Mouse (Mus musculus) limb, embryonic 13.5 days (tissue): ENCODE results near the gene Ppp3ca. TPM values are rescaled to one million over a fixed set of nuclear protein-coding genes. Genes with fewer than 3 reads are reported as not detected.

Experiments
- ATAC-seq: fragments of 200-750 bp; cut with Nextera tagmentation; 2 replicates; pipeline ENCODE4 v1.8.0; 2017; ENCODE audit warnings: low read depth, moderate number of reproducible peaks, moderate TSS enrichment; ENCODE audit not compliant: low FRiP score
- H3K27ac ChIP-seq: fragments of 300-500 bp; sonication (generic); 2 replicates; pipeline ENCODE4 v1.5.1; 2015; ENCODE audit warnings: inconsistent platforms, mild to moderate bottlenecking, moderate library complexity
- H3K27me3 ChIP-seq: fragments of 300-500 bp; sonication (generic); 2 replicates; pipeline ENCODE4 v1.6.1; 2015; ENCODE audit warnings: mild to moderate bottlenecking, inconsistent platforms
- H3K36me3 ChIP-seq: fragments of 300-500 bp; sonication (generic); 2 replicates; pipeline ENCODE4 v1.6.1; 2015; ENCODE audit warnings: inconsistent platforms, mild to moderate bottlenecking, moderate library complexity
- H3K4me1 ChIP-seq: fragments of 300-500 bp; sonication (generic); 2 replicates; pipeline ENCODE4 v1.6.1; 2015; ENCODE audit warnings: inconsistent platforms
- H3K4me2 ChIP-seq: fragments of 300-500 bp; sonication (generic); replicated peaks from 2 replicates; pipeline ENCODE4 v1.6.1; 2015; ENCODE audit warnings: inconsistent platforms, mild to moderate bottlenecking, moderate library complexity
- H3K4me3 ChIP-seq: fragments of 300-500 bp; sonication (generic); 2 replicates; pipeline ENCODE4 v1.5.1; 2015; ENCODE audit warnings: moderate library complexity, mild to moderate bottlenecking, inconsistent platforms
- H3K9ac ChIP-seq: fragments of 300-500 bp; sonication (generic); 2 replicates; pipeline ENCODE4 v1.6.1; 2015; ENCODE audit warnings: mild to moderate bottlenecking, inconsistent platforms
- H3K9me3 ChIP-seq: fragments of 300-500 bp; sonication (generic); 2 replicates; pipeline ENCODE4 v1.6.1; 2016; ENCODE audit warnings: inconsistent platforms
- WGBS: fragments of 180-500 bp; shearing (Covaris S2); methylation state at CpG from one replicate; pipeline ENCODE4 v1.1.7; 2015; 5-methylcytosine and 5-hydroxymethylcytosine counted together
- polyA plus RNA-seq: library from polyadenylated mRNA; unstranded; fragments of >200 nt; fragmentation: Nextera tagmentation; extraction: Ambion mirVana; gene quantifications from 2 replicates; pipeline ENCODE4 v1.2.1, GENCODE M21; 2015

The Ppp3ca gene
- polyA plus RNA-seq, 1 experiment from 2014 or later = 67.4 TPM

DNA sequence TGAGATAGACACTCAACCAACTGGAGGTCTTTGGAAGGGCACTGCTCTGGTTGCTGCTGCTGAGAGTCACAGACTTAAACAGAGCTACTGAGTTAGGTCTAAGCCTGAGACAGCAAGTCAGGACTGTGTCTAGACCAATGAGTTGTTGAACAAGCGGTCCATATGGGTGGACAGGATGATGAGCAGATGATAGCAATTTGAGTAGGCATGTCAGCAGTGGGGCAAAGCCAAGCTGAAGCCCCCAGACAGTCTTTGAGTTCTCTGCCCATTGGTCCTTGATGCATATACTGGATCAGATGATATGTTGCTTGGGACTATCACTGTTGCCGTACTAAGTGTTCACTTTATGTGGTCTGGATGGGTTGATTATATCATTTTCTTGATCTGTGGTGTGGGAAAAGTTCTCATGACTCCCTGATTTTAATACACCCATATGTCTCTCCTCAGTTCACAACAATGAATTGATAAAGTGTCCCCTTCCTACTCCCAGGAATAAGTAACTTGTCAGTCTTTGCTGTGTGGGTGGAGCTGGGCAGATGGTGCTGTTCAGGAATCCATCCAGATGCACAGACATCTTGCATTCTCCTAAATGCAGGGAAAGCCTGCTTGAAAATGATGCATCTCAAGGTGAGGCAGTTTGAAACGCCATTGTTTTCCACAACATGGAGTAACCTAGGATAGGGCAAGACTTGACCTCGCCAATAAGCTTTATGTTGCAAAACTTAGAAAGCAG, 44.5 kb downstream of the Ppp3ca start:
- no peak overlapping the region for H3K9ac ChIP-seq
- ATAC-seq = no peak
- H3K4me1 ChIP-seq = no peaks in the 10 kb centered on the region
- 87% methylated on average over 4 of the region's 4 CpGs for WGBS
- no peak overlapping the region for H3K4me2 ChIP-seq
- H3K36me3 ChIP-seq = peaks cover 6% of the 10 kb centered on the region
- H3K27me3 ChIP-seq = no peaks in the 10 kb centered on the region
- no peak overlapping the region for H3K4me3 ChIP-seq
- H3K9me3 ChIP-seq = no peaks in the 10 kb centered on the region
- H3K27ac ChIP-seq = no peak overlapping the region

DNA sequence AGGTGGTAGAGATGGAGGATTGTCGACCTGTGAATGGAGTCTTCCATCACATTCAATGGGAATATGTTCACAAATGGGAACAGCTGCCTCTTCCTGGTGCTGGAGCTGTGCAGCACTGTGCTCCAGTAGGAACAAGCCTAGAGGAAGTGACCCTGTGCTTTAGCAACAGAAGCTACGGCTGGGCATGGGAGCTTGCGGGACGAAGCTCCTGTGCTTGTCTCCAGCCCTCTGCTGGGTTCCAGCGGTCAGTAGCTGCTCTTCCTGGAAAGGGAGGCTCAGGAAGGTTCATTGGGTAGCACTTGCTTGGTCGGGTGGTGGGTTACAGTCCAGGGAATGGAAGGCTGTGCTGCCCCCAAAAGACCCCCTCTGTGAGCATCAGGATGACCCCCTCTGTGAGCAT, 46.3 kb downstream of the Ppp3ca start:
- peaks cover 17% of the 10 kb centered on the region for H3K4me1 ChIP-seq
- no peak overlapping the region for H3K4me2 ChIP-seq
- 78% methylated on average over 6 of the region's 6 CpGs for WGBS
- ATAC-seq = no peak
- H3K27ac ChIP-seq = no peak overlapping the region
- no peaks in the 10 kb centered on the region for H3K27me3 ChIP-seq
- no peaks in the 10 kb centered on the region for H3K9me3 ChIP-seq
- no peak overlapping the region for H3K4me3 ChIP-seq
- peaks cover 6% of the 10 kb centered on the region for H3K36me3 ChIP-seq
- no peak overlapping the region for H3K9ac ChIP-seq

DNA sequence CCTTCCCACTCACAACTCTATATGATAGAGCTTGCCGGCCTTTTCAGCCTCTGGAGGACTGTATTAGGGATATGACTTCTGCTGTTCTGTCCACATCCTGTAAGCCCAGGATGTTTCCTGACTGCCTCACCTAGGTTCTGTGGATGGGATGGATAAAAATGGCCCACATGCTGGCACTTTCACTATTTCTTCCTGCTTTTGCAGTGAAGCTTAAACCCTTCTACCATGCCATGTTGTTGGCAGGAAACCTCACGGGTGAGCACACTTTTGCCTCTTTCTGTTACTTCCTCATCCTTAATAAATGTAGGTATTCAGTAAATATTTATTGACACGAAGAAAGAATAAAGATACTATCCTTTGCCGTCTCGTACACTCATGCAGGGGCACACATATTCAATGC, 48.5 kb downstream of the Ppp3ca start:
- 92% methylated on average over 5 of the region's 5 CpGs for WGBS

DNA sequence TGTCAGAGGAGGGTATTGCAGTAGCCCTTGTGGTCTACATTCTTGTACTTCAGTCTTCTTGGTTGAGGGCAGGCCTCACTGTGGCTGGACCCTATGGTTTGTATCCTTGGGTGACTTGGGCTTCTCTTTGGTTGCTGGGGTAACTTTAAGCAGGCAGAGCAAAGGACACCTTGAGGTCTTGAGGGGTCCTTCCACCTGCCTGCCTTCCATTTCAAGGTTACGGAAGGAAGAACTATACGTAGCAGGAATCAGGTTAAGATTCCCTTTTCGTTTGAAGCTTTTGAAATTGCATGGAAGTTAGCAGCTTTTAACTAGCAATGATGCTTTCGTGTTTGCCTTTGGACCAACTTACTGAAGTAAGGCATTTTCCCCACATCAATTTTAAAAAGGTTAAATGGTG, 51.3 kb downstream of the Ppp3ca start:
- no peak for ATAC-seq
- Histone ChIP-seq H3K4me3 (no peak overlapping the region), H3K4me1 (peaks cover 47% of the 10 kb centered on the region), H3K36me3 (no peaks in the 10 kb centered on the region), H3K27me3 (no peaks in the 10 kb centered on the region), H3K9ac (no peak overlapping the region), H3K27ac (0 out of 2 replicates have a peak overlapping the region, but pooled peaks have one; percentile 4), H3K4me2 (peak overlapping the region; percentile 21), H3K9me3 (peaks cover 2% of the 10 kb centered on the region; the same call in 1 of the 2 replicates)
- 72% methylated on average over 4 of the region's 4 CpGs for WGBS

More for the DNA sequence above, 48.5 kb downstream of the Ppp3ca start:
- no peak overlapping the region for H3K4me2 ChIP-seq
- no peak overlapping the region for H3K9ac ChIP-seq
- peaks cover 32% of the 10 kb centered on the region for H3K4me1 ChIP-seq
- no peak for ATAC-seq
- no peak overlapping the region for H3K27ac ChIP-seq
- H3K9me3 ChIP-seq = no peaks in the 10 kb centered on the region
- no peak overlapping the region for H3K4me3 ChIP-seq
- no peaks in the 10 kb centered on the region for H3K36me3 ChIP-seq
- H3K27me3 ChIP-seq = no peaks in the 10 kb centered on the region

DNA sequence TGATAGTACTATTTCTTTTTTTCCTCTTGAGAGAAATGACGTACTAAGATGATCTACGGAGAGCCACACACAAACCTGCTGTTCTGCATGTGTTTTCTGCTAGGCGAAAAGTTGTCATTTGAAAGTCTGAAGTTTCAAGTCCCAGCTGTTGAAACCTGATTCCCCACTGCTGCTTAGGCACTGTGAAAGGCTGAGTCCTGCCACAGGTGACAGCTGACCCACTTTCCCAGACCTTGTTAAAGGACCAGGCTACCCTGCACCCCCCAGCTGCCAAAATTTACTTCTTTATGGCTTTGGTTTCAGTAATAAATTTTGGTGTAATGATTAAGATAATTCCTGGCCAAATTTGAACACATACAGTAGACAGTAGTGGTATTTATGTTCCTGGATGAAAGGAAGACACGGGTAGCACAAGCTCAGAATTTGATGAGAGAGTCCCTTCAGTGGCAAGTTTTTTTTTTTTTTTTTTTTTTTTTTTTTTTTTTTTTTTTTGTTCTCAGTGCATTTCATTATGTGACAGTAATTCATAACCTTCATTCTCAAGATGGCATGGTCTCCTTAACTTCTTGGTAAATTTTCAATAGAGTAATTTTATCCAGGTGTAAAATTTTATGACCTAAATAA, 52.0 kb downstream of the Ppp3ca start:
- Histone ChIP-seq H3K9ac (no peak overlapping the region), H3K4me3 (no peak overlapping the region), H3K9me3 (peaks cover 4% of the 10 kb centered on the region; the same call in 1 of the 2 replicates), H3K27me3 (no peaks in the 10 kb centered on the region), H3K27ac (no peak overlapping the region), H3K4me2 (peak overlapping the region; percentile 21), H3K36me3 (no peaks in the 10 kb centered on the region), H3K4me1 (peaks cover 47% of the 10 kb centered on the region)
- peak; percentile 86 for ATAC-seq
- 12% methylated on average over 4 of the region's 4 CpGs for WGBS

DNA sequence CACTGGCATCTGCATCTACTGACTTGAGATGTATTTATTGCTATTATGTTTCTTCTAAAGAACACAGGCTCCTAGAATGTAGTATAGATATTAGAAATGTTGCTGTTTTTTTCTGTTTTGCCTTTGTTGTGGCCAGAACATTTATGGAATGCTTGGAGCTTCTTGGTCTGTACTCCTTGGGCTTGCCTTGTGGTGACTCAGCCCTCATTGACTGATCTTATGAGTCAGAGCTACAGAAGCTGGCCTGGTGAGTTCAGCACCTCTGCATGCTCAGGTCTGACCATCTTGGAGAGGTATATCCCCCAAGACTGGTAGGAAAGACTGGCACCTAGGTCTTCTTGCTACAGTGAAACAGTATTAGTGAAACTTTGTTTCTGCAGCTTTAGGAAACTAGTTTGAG, 52.6 kb downstream of the Ppp3ca start:
- no peak for ATAC-seq
- H3K4me2 ChIP-seq = no peak overlapping the region

DNA sequence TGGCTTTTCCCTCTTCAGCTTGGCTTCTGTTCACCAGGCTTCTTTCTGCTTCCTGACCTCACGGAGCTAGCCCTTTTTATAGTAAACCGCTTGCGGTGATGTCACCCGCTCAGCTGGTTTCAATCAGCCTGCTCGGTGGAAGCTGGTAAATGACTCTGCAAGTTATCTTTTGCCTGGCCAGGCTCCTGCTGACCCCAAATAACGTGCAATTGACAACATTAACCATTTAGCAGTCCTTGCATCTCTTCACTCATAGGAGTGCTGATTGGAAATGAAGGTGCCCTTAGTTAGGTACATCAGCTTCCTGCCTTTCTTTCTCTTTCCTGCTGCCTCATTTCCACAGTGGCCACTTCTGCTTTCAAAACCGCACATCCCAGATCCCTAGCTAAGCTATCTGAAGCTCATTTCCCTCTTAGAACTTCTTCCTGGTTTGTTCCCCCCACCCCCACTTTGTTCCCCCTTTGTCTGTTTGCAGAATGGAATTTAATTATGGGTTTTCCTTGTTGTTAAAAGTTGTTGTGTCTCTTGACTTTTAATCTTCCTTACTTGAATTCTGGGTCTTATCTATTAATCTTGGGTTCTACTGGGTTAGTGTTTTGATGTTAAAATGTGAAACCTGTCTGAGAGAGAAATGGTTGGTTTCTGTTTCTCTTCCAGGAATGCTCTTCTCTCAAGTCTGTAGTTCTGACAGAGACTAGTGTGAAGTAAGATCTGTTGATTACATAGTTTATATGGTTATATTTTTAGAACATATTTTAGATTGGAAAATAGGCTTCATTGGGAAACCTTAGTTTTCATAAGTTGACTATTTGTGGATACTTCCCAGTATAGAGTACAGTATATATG, 55.6 kb downstream of the Ppp3ca start:
- 22% methylated on average over 7 of the region's 7 CpGs for WGBS
- H3K27ac ChIP-seq = no peak overlapping the region
- peak overlapping the region; percentile 31 for H3K4me2 ChIP-seq

More for the DNA sequence above, 52.6 kb downstream of the Ppp3ca start:
- no peak overlapping the region for H3K9ac ChIP-seq
- no peak overlapping the region for H3K4me3 ChIP-seq
- no peak overlapping the region for H3K27ac ChIP-seq
- peaks cover 4% of the 10 kb centered on the region; the same call in 1 of the 2 replicates for H3K9me3 ChIP-seq
- no peaks in the 10 kb centered on the region for H3K36me3 ChIP-seq
- no peaks in the 10 kb centered on the region for H3K27me3 ChIP-seq
- peaks cover 47% of the 10 kb centered on the region for H3K4me1 ChIP-seq

DNA sequence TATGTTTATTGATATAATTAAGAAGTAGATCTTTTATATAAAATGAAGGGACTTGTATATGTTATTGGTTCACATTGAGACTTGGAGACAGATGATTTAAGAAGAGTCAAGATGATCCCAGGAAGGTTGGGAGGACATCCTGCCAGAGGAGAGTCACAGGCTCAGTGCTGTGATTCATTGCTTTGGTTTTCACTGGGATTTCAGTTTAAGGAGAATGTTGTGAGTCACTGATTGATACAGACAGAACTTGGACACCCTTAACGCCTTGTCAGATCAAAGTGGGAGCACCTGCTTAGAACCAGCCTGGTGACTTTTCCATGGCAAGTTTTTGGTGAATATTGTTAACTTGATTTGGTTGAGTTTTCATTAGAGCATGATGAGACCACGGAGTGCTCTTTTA, 58.0 kb downstream of the Ppp3ca start:
- 87% methylated on average over 2 of the region's 2 CpGs for WGBS
- Histone ChIP-seq H3K4me1 (peaks cover 18% of the 10 kb centered on the region), H3K9ac (no peak overlapping the region), H3K4me2 (no peak overlapping the region), H3K36me3 (no peaks in the 10 kb centered on the region), H3K9me3 (peaks cover 4% of the 10 kb centered on the region; the same call in 1 of the 2 replicates), H3K4me3 (no peak overlapping the region), H3K27me3 (no peaks in the 10 kb centered on the region), H3K27ac (no peak overlapping the region)
- ATAC-seq = no peak

More for the DNA sequence above, 55.6 kb downstream of the Ppp3ca start:
- peak; percentile 73 for ATAC-seq
- H3K36me3 ChIP-seq = no peaks in the 10 kb centered on the region
- H3K9ac ChIP-seq = no peak overlapping the region
- H3K4me3 ChIP-seq = no peak overlapping the region
- H3K9me3 ChIP-seq = peaks cover 4% of the 10 kb centered on the region; the same call in 1 of the 2 replicates
- H3K4me1 ChIP-seq = peaks cover 38% of the 10 kb centered on the region
- H3K27me3 ChIP-seq = no peaks in the 10 kb centered on the region

DNA sequence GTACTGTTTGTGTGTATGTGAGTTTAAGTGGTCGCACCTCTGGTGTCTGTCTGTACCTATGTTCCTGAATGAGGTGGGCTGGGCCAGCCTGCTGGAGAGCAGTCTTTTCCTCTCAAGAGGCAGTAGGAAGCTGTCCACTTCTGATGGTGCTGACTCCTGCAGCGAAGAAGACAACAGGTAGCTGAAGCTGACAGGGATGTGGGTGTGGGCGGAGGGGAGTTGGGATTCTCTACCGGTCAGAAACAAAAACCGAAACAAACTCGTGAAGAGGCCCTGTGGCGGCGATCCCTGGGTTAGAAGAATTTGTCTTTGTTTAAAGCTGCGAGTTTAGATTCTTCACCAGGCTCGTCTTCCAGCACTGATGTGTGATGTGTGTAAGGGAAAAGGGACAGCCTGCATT, 60.1 kb downstream of the Ppp3ca start:
- H3K9me3 ChIP-seq = peaks cover 4% of the 10 kb centered on the region; the same call in 1 of the 2 replicates
- WGBS = 69% methylated on average over 10 of the region's 10 CpGs
- H3K4me3 ChIP-seq = no peak overlapping the region
- H3K27ac ChIP-seq = no peak overlapping the region
- no peak overlapping the region for H3K4me2 ChIP-seq
- H3K4me1 ChIP-seq = peaks cover 20% of the 10 kb centered on the region
- ATAC-seq = no peak
- no peak overlapping the region for H3K9ac ChIP-seq
- no peaks in the 10 kb centered on the region for H3K27me3 ChIP-seq
- H3K36me3 ChIP-seq = no peaks in the 10 kb centered on the region

DNA sequence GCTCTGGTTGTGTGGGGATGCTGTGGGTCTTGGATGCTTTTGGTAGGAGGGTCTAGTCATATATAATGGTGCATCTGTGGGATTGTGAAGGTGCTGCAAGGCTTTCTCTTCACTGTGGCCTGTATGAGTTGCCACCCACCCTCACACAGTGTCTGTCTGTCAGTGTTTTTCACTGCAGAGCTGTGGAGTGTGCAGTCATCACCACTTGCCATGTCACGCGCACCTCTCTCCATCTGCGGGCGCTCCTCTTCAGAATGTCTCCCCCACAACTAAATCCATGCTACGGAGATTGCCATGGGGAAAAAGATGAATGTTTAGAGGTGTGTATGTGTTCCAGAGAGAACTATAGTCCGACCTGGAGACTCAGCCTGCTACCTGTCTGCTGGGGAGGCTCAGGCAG, 61.7 kb downstream of the Ppp3ca start:
- WGBS = 93% methylated on average over 6 of the region's 6 CpGs
- ATAC-seq = no peak

DNA sequence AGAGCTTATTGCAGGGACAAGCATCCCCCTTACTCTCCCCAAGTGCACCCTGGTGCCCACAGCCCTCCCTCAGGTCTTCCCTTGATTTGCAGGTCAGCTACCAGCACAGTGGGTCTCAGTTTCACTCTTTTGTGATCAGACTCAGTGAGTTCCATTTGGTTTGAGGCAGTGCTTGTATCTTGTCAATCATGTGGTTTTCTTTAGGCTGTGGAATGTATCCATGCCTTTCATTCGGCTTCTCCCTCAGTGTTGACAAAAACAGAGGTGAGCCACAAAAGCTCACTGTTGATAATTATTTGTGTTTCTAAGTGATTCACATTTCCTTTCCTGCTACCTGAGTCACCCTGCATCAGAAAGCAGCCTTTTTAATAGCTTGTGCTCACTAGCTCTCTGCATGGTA, 66.1 kb downstream of the Ppp3ca start:
- H3K4me3 ChIP-seq = no peak overlapping the region
- 61% methylated on average over 1 of the region's 1 CpGs for WGBS
- ATAC-seq = no peak

More for the DNA sequence above, 61.7 kb downstream of the Ppp3ca start:
- Histone ChIP-seq H3K4me2 (no peak overlapping the region), H3K4me1 (peaks cover 27% of the 10 kb centered on the region), H3K4me3 (no peak overlapping the region), H3K36me3 (no peaks in the 10 kb centered on the region), H3K9me3 (no peaks in the 10 kb centered on the region), H3K27ac (no peak overlapping the region), H3K9ac (no peak overlapping the region), H3K27me3 (no peaks in the 10 kb centered on the region)

DNA sequence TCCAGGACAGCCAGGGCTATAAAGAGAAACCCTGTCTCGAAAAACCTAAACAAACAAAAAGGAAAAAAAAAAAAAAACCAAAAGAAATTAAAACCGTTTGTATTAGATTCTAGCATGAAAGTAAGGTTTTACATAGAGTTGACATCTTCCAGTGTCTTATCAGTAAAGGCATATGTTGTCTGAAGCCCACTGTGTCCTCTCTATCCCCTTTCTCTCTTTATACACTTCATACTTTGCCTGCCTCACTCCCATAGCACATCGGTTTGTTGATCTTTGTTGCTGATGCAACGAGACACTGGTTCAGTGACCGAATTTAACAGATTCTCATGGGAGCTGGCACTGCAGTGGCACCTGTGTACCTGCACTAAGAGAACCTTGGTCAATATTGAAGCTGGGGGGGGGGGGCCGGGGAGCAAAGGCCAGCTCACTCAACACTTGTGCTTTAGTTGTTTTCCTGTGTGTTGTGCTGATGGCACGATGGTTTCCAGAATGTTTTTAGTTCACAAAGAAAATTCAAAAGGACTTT, 66.9 kb downstream of the Ppp3ca start:
- H3K4me1 ChIP-seq = peaks cover 35% of the 10 kb centered on the region
- H3K9ac ChIP-seq = no peak overlapping the region
- H3K27me3 ChIP-seq = no peaks in the 10 kb centered on the region
- H3K4me2 ChIP-seq = no peak overlapping the region
- WGBS = 83% methylated on average over 7 of the region's 7 CpGs
- no peaks in the 10 kb centered on the region for H3K36me3 ChIP-seq
- H3K4me3 ChIP-seq = no peak overlapping the region
- no peak for ATAC-seq
- no peaks in the 10 kb centered on the region for H3K9me3 ChIP-seq
- H3K27ac ChIP-seq = no peak overlapping the region

More for the DNA sequence above, 66.1 kb downstream of the Ppp3ca start:
- Histone ChIP-seq H3K9ac (no peak overlapping the region), H3K36me3 (no peaks in the 10 kb centered on the region), H3K4me2 (no peak overlapping the region), H3K9me3 (no peaks in the 10 kb centered on the region), H3K27ac (no peak overlapping the region), H3K27me3 (no peaks in the 10 kb centered on the region), H3K4me1 (peaks cover 29% of the 10 kb centered on the region)
